Mouse (Mus musculus): ENCODE measurements around the gene Arpin. TPM values are rescaled to one million over a fixed set of nuclear protein-coding genes. Genes with fewer than 3 reads are reported as not detected.

Arpin gene
- 28.5 and 35.5 TPM in 2 replicates for polyA plus RNA-seq (2014; fragmentation: Nextera tagmentation; extraction: Ambion mirVana)

DNA sequence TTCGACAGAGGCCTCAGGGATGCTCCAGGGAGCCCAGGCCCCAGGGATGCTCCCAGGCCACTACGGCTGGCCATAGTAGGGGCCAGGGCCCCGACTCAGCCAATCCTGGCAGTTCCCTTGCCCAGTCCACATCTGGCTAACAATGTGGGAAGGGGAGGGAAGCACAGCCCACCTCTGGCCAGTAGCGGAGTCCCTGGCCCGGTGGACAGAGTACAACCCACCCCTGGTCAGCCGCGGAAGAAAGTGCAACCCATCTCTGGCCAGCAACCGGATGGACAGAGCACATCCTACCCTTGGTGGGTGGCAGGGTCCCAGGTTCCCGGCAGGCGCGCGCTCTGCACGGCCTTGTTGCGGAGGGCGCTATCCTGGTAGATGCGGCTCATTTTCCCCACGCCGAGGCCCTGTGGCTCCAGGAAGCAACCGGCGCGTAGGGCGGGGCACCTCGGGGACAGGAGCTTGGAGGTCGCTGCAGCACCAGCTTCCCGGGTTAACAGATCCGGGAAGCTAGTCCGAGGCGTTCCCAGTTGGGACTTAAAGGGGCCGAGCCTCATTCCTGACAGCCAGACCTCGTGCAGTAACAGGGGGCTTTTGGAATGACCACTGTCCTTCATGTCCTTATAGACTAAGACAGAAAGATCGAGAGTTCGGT is at the start of gene Arpin:
Gene Arpin (minus strand): TSS at position 498 of the 649 bp plus-strand sequence.
- Histone ChIP-seq H3K27me3 (ENCODE audit: control insufficient read depth, insufficient read depth, low read length) (no peaks in the 10 kb centered on the region), H3K4me1 (ENCODE audit: control insufficient read depth, insufficient read depth, low read length) (peaks cover 12% of the 10 kb centered on the region; the same call in 1 of the 2 replicates), H3K9me3 (ENCODE audit: control insufficient read depth, low read length) (no peaks in the 10 kb centered on the region), H3K4me3 (ENCODE audit: low read length) (peak within 1 kb of the TSS; percentile 54), H3K27ac (ENCODE audit: low read depth, low read length) (peak within 1 kb of the TSS; percentile 66; the same call in 1 of the 2 replicates), H3K4me2 (replicated peaks; ENCODE audit: low read depth, low read length) (peak within 1 kb of the TSS; percentile 74), H3K9ac (ENCODE audit: low read depth, low read length) (peak within 1 kb of the TSS; percentile 66), H3K36me3 (ENCODE audit: control insufficient read depth, insufficient read depth, low read length) (peaks cover 3% of the 10 kb centered on the region; the same call in 1 of the 2 replicates)
- ATAC-seq (ENCODE audit: low FRiP score, low TSS enrichment): peak; percentile 89
- WGBS: under 1% methylated on average over 32 of the region's 32 CpGs

- no peaks in the 10 kb centered on the region for H3K36me3 ChIP-seq (ENCODE audit: control insufficient read depth, insufficient read depth, low read length)
- H3K4me2 ChIP-seq (replicated peaks; ENCODE audit: low read depth, low read length): no peak overlapping the region
- H3K4me3 ChIP-seq (ENCODE audit: low read length): no peak overlapping the region
- ATAC-seq (ENCODE audit: low FRiP score, low TSS enrichment): no peak
- no peaks in the 10 kb centered on the region for H3K27me3 ChIP-seq (ENCODE audit: control insufficient read depth, insufficient read depth, low read length)
- no peaks in the 10 kb centered on the region for H3K9me3 ChIP-seq (ENCODE audit: control insufficient read depth, low read length)
- no peak overlapping the region for H3K27ac ChIP-seq (ENCODE audit: low read depth, low read length)
- 91% methylated on average over 2 of the region's 2 CpGs for WGBS
- H3K9ac ChIP-seq (ENCODE audit: low read depth, low read length): no peak overlapping the region
- H3K4me1 ChIP-seq (ENCODE audit: control insufficient read depth, insufficient read depth, low read length): no peaks in the 10 kb centered on the region
Measured at GRCm38 (mm10) chr7:79975316-79975715, 40.2 kb upstream of the Arpin start.

DNA sequence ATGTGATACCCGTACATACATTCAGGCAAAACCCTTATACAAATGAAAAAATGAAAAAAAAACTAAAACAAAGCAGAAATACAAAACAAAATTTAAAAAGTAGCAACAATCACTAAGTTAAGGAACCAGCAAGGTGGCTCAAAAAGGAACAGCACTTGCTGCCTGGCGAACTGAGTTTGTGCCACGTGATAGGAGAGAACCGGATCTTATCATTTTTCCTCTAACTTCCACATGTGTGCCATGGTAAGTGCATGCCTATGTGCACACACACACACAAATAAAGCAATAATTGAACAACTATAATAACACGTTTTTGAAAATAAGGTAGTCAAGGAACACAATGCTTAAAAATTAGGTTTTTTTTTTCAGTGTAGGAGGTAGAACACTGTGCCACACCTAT is 37.0 kb upstream of the Arpin start:
- Histone ChIP-seq H3K27ac (ENCODE audit: low read depth, low read length) (no peak overlapping the region), H3K9me3 (ENCODE audit: control insufficient read depth, low read length) (no peaks in the 10 kb centered on the region), H3K4me1 (ENCODE audit: control insufficient read depth, insufficient read depth, low read length) (no peaks in the 10 kb centered on the region), H3K27me3 (ENCODE audit: control insufficient read depth, insufficient read depth, low read length) (no peaks in the 10 kb centered on the region), H3K4me3 (ENCODE audit: low read length) (no peak overlapping the region), H3K36me3 (ENCODE audit: control insufficient read depth, insufficient read depth, low read length) (no peaks in the 10 kb centered on the region), H3K4me2 (replicated peaks; ENCODE audit: low read depth, low read length) (no peak overlapping the region), H3K9ac (ENCODE audit: low read depth, low read length) (no peak overlapping the region)
- no peak for ATAC-seq (ENCODE audit: low FRiP score, low TSS enrichment)
- 87% methylated on average over 5 of the region's 5 CpGs for WGBS

- H3K36me3 ChIP-seq (ENCODE audit: control insufficient read depth, insufficient read depth, low read length): no peaks in the 10 kb centered on the region
- H3K4me3 ChIP-seq (ENCODE audit: low read length): no peak overlapping the region
- no peak overlapping the region for H3K4me2 ChIP-seq (replicated peaks; ENCODE audit: low read depth, low read length)
- no peaks in the 10 kb centered on the region for H3K27me3 ChIP-seq (ENCODE audit: control insufficient read depth, insufficient read depth, low read length)
- H3K9me3 ChIP-seq (ENCODE audit: control insufficient read depth, low read length): no peaks in the 10 kb centered on the region
- 61% methylated on average over 1 of the region's 1 CpGs for WGBS
- ATAC-seq (ENCODE audit: low FRiP score, low TSS enrichment): no peak
- H3K4me1 ChIP-seq (ENCODE audit: control insufficient read depth, insufficient read depth, low read length): no peaks in the 10 kb centered on the region
- no peak overlapping the region for H3K27ac ChIP-seq (ENCODE audit: low read depth, low read length)
- H3K9ac ChIP-seq (ENCODE audit: low read depth, low read length): no peak overlapping the region
Measured at GRCm38 (mm10) chr7:79970336-79970735, 35.2 kb upstream of the Arpin start.

- no peak for ATAC-seq (ENCODE audit: low FRiP score, low TSS enrichment)
- Histone ChIP-seq H3K27ac (ENCODE audit: low read depth, low read length) (no peak overlapping the region), H3K9ac (ENCODE audit: low read depth, low read length) (no peak overlapping the region), H3K9me3 (ENCODE audit: control insufficient read depth, low read length) (no peaks in the 10 kb centered on the region), H3K4me2 (replicated peaks; ENCODE audit: low read depth, low read length) (no peak overlapping the region), H3K27me3 (ENCODE audit: control insufficient read depth, insufficient read depth, low read length) (no peaks in the 10 kb centered on the region), H3K4me3 (ENCODE audit: low read length) (no peak overlapping the region), H3K4me1 (ENCODE audit: control insufficient read depth, insufficient read depth, low read length) (no peaks in the 10 kb centered on the region), H3K36me3 (ENCODE audit: control insufficient read depth, insufficient read depth, low read length) (no peaks in the 10 kb centered on the region)
- WGBS: 83% methylated on average over 6 of the region's 6 CpGs
Measured at GRCm38 (mm10) chr7:79968326-79968725, 33.2 kb upstream of the Arpin start.

- no peaks in the 10 kb centered on the region for H3K36me3 ChIP-seq (ENCODE audit: control insufficient read depth, insufficient read depth, low read length)
- no peak overlapping the region for H3K27ac ChIP-seq (ENCODE audit: low read depth, low read length)
- H3K4me3 ChIP-seq (ENCODE audit: low read length): no peak overlapping the region
- no peak overlapping the region for H3K4me2 ChIP-seq (replicated peaks; ENCODE audit: low read depth, low read length)
- no peaks in the 10 kb centered on the region; the same call in 1 of the 2 replicates for H3K9me3 ChIP-seq (ENCODE audit: control insufficient read depth, low read length)
- no peaks in the 10 kb centered on the region for H3K4me1 ChIP-seq (ENCODE audit: control insufficient read depth, insufficient read depth, low read length)
- WGBS: 63% methylated on average over 1 of the region's 1 CpGs
- H3K27me3 ChIP-seq (ENCODE audit: control insufficient read depth, insufficient read depth, low read length): no peaks in the 10 kb centered on the region
- H3K9ac ChIP-seq (ENCODE audit: low read depth, low read length): no peak overlapping the region
- ATAC-seq (ENCODE audit: low FRiP score, low TSS enrichment): no peak
Measured at GRCm38 (mm10) chr7:79961600-79961999, 26.4 kb upstream of the Arpin start.

DNA sequence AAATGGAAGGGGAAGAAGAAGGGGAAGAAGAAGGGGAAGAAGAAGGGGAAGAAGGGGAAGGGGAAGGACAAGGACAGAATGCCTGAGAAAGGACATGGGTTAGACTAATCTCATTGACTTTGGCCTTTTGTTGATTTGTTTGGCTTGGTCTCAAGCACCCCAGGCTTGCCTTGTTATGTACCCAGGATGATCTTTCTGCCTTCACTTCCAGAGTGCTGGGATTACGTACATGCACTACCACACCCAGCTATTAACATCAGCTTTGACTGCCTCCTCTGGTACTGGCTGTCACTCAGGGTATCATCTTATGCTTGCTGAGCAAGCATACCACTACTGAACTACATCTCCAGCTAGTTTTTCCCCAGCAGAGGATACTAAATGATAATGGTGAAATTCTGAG is 21.0 kb upstream of the Arpin start:
- Histone ChIP-seq H3K9ac (ENCODE audit: low read depth, low read length) (no peak overlapping the region), H3K36me3 (ENCODE audit: control insufficient read depth, insufficient read depth, low read length) (no peaks in the 10 kb centered on the region), H3K4me3 (ENCODE audit: low read length) (no peak overlapping the region), H3K4me1 (ENCODE audit: control insufficient read depth, insufficient read depth, low read length) (no peaks in the 10 kb centered on the region), H3K4me2 (replicated peaks; ENCODE audit: low read depth, low read length) (no peak overlapping the region), H3K27ac (ENCODE audit: low read depth, low read length) (no peak overlapping the region), H3K27me3 (ENCODE audit: control insufficient read depth, insufficient read depth, low read length) (no peaks in the 10 kb centered on the region), H3K9me3 (ENCODE audit: control insufficient read depth, low read length) (no peaks in the 10 kb centered on the region; the same call in 1 of the 2 replicates)
- 96% methylated on average over 1 of the region's 1 CpGs for WGBS
- ATAC-seq (ENCODE audit: low FRiP score, low TSS enrichment): no peak

- 95% methylated on average over 1 of the region's 1 CpGs for WGBS
- no peak overlapping the region for H3K27ac ChIP-seq (ENCODE audit: low read depth, low read length)
Measured at GRCm38 (mm10) chr7:79954890-79955289, 19.7 kb upstream of the Arpin start.

DNA sequence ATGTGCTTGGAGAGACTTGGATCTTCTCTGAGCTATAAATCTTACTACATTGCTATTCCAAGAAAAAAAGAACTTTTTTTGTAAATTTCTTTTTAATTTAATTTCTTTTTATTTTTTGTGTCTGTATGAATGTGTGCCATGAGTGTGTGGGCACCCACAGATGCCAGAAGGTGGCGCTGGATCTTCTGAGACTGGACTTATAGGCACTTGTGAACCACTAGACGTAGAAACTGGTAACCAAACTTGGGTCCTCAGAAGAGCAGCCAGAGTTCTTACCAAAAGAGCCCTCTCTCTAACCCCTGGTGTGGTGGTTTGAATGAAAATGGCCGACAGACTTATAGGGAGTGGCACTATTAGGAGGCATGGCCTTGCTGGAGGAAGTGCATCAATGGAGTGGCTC is 15.9 kb upstream of the Arpin start:
- Histone ChIP-seq H3K4me2 (replicated peaks; ENCODE audit: low read depth, low read length) (no peak overlapping the region), H3K4me3 (ENCODE audit: low read length) (no peak overlapping the region), H3K27ac (ENCODE audit: low read depth, low read length) (no peak overlapping the region), H3K9ac (ENCODE audit: low read depth, low read length) (no peak overlapping the region), H3K27me3 (ENCODE audit: control insufficient read depth, insufficient read depth, low read length) (no peaks in the 10 kb centered on the region), H3K4me1 (ENCODE audit: control insufficient read depth, insufficient read depth, low read length) (no peaks in the 10 kb centered on the region), H3K9me3 (ENCODE audit: control insufficient read depth, low read length) (no peaks in the 10 kb centered on the region), H3K36me3 (ENCODE audit: control insufficient read depth, insufficient read depth, low read length) (no peaks in the 10 kb centered on the region)
- 80% methylated on average over 3 of the region's 3 CpGs for WGBS
- no peak for ATAC-seq (ENCODE audit: low FRiP score, low TSS enrichment)

More at GRCm38 (mm10) chr7:79954890-79955289, 19.7 kb upstream of the Arpin start:
- H3K9me3 ChIP-seq (ENCODE audit: control insufficient read depth, low read length): no peaks in the 10 kb centered on the region; the same call in 1 of the 2 replicates
- no peak overlapping the region for H3K4me2 ChIP-seq (replicated peaks; ENCODE audit: low read depth, low read length)
- no peak overlapping the region for H3K9ac ChIP-seq (ENCODE audit: low read depth, low read length)
- no peaks in the 10 kb centered on the region for H3K4me1 ChIP-seq (ENCODE audit: control insufficient read depth, insufficient read depth, low read length)
- ATAC-seq (ENCODE audit: low FRiP score, low TSS enrichment): no peak
- H3K27me3 ChIP-seq (ENCODE audit: control insufficient read depth, insufficient read depth, low read length): no peaks in the 10 kb centered on the region
- no peaks in the 10 kb centered on the region for H3K36me3 ChIP-seq (ENCODE audit: control insufficient read depth, insufficient read depth, low read length)
- H3K4me3 ChIP-seq (ENCODE audit: low read length): no peak overlapping the region

Measured in kidney, embryonic 14.5 days (tissue).